Mouse (Mus musculus) midbrain, embryonic 13.5 days (tissue): ENCODE data around the gene Smcr8. TPM values are rescaled to one million over a fixed set of nuclear protein-coding genes. Genes with fewer than 3 reads are reported as not detected.
A peak's percentile ranks its signal among the peaks of the same experiment; 100 is the strongest.

Source experiments
- ATAC-seq: fragments of 200-750 bp; cut with Nextera tagmentation; 2 replicates; pipeline ENCODE4 v1.8.0; 2017; ENCODE audit warnings: mild to moderate bottlenecking, moderate TSS enrichment, moderate library complexity
- H3K27ac ChIP-seq: fragments of 300-500 bp; sonication (generic); 2 replicates; pipeline ENCODE4 v1.5.1; 2015; ENCODE audit warnings: inconsistent platforms, mild to moderate bottlenecking, moderate library complexity
- H3K27me3 ChIP-seq: fragments of 300-500 bp; sonication (generic); 2 replicates; pipeline ENCODE4 v1.6.1; 2015; ENCODE audit warnings: mild to moderate bottlenecking, inconsistent platforms
- H3K36me3 ChIP-seq: fragments of 300-500 bp; sonication (generic); 2 replicates; pipeline ENCODE4 v1.6.1; 2015; ENCODE audit warnings: mild to moderate bottlenecking, inconsistent platforms
- H3K4me1 ChIP-seq: fragments of 300-500 bp; sonication (generic); replicated peaks from 2 replicates; pipeline ENCODE4 v1.6.1; 2015; ENCODE audit warnings: inconsistent platforms
- H3K4me2 ChIP-seq: fragments of 300-500 bp; sonication (generic); replicated peaks from 2 replicates; pipeline ENCODE4 v1.6.1; 2015; ENCODE audit warnings: moderate library complexity, mild to moderate bottlenecking, inconsistent platforms
- H3K4me3 ChIP-seq: fragments of 300-500 bp; sonication (generic); replicated peaks from 2 replicates; pipeline ENCODE4 v1.5.1; 2015; ENCODE audit warnings: mild to moderate bottlenecking, inconsistent platforms
- H3K9ac ChIP-seq: fragments of 300-500 bp; sonication (generic); replicated peaks from 2 replicates; pipeline ENCODE4 v1.6.1; 2015; ENCODE audit warnings: mild to moderate bottlenecking, inconsistent platforms
- H3K9me3 ChIP-seq: fragments of 300-500 bp; sonication (generic); 2 replicates; pipeline ENCODE4 v1.6.1; 2016; ENCODE audit warnings: mild to moderate bottlenecking, inconsistent platforms
- WGBS: fragments of 180-500 bp; shearing (Covaris S2); methylation state at CpG from one replicate; pipeline ENCODE4 v1.1.7; 2015; 5-methylcytosine and 5-hydroxymethylcytosine counted together
- polyA plus RNA-seq: library from polyadenylated mRNA; unstranded; fragments of >200 nt; fragmentation: Nextera tagmentation; extraction: Ambion mirVana; gene quantifications from 2 replicates; pipeline ENCODE4 v1.2.1, GENCODE M21; 2015

The Smcr8 gene
- polyA plus RNA-seq, result 7.0 and 7.5 TPM in 2 replicates

GRCm38 (mm10) chr11:60776829-60777740 is at the start of gene Smcr8, which contains the start of gene Top3a:
Gene Smcr8, plus strand, starts transcription at chr11:60777524.
Gene Top3a, minus strand, starts transcription at chr11:60777365.
- Histone ChIP-seq H3K9ac (peak within 1 kb of the TSS; percentile 79), H3K27me3 (no peaks in the 10 kb centered on the region), H3K4me3 (peak within 1 kb of the TSS; percentile 87), H3K9me3 (no peaks in the 10 kb centered on the region), H3K36me3 (peaks cover 23% of the 10 kb centered on the region), H3K27ac (peak within 1 kb of the TSS; percentile 72), H3K4me1 (peaks cover 72% of the 10 kb centered on the region), H3K4me2 (peak within 1 kb of the TSS; percentile 91)
- peak; percentile 99 for ATAC-seq
- under 1% methylated on average over 62 of the region's 62 CpGs for WGBS

- peak within 1 kb of the TSS; percentile 85 for H3K9ac ChIP-seq
- peaks cover 32% of the 10 kb centered on the region for H3K4me1 ChIP-seq
- under 1% methylated on average over 44 of the region's 44 CpGs for WGBS
- H3K9me3 ChIP-seq, result no peaks in the 10 kb centered on the region
- peaks cover 50% of the 10 kb centered on the region for H3K36me3 ChIP-seq
- no peaks in the 10 kb centered on the region for H3K27me3 ChIP-seq
- peak within 1 kb of the TSS; percentile 85 for H3K4me3 ChIP-seq
- peak within 1 kb of the TSS; percentile 86 for H3K27ac ChIP-seq
- peak; percentile 94 for ATAC-seq
- peak within 1 kb of the TSS; percentile 64 for H3K4me2 ChIP-seq
Measured at GRCm38 (mm10) chr11:60728260-60728761, 49.0 kb upstream of the Smcr8 start, which contains the start of gene Mief2. Gene Mief2, plus strand, starts transcription at chr11:60728398.

- peak overlapping the region; percentile 64 for H3K4me2 ChIP-seq
- no peak overlapping the region for H3K27ac ChIP-seq
- H3K36me3 ChIP-seq, result peaks cover 50% of the 10 kb centered on the region
- no peaks in the 10 kb centered on the region for H3K9me3 ChIP-seq
- 0 out of 2 replicates have a peak overlapping the region, but pooled peaks have one; percentile 68 for H3K9ac ChIP-seq
- peaks cover 32% of the 10 kb centered on the region for H3K4me1 ChIP-seq
- peak overlapping the region; percentile 85 for H3K4me3 ChIP-seq
- ATAC-seq, result no peak
- H3K27me3 ChIP-seq, result no peaks in the 10 kb centered on the region
- WGBS, result 74% methylated on average over 6 of the region's 6 CpGs
Measured at GRCm38 (mm10) chr11:60729217-60729641, 48.1 kb upstream of the Smcr8 start.

GRCm38 (mm10) chr11:60730169-60730568 is 47.2 kb upstream of the Smcr8 start:
- H3K9me3 ChIP-seq, result no peaks in the 10 kb centered on the region
- ATAC-seq, result no peak
- H3K27ac ChIP-seq, result no peak overlapping the region
- no peak overlapping the region for H3K4me3 ChIP-seq
- 87% methylated on average over 9 of the region's 9 CpGs for WGBS
- peaks cover 44% of the 10 kb centered on the region for H3K36me3 ChIP-seq
- no peak overlapping the region for H3K4me2 ChIP-seq
- H3K9ac ChIP-seq, result no peak overlapping the region
- peaks cover 32% of the 10 kb centered on the region for H3K4me1 ChIP-seq
- no peaks in the 10 kb centered on the region for H3K27me3 ChIP-seq

- ATAC-seq, result no peak
- Histone ChIP-seq H3K27ac (no peak overlapping the region), H3K9me3 (no peaks in the 10 kb centered on the region), H3K4me3 (no peak overlapping the region), H3K4me2 (no peak overlapping the region), H3K9ac (no peak overlapping the region), H3K4me1 (peaks cover 25% of the 10 kb centered on the region), H3K27me3 (no peaks in the 10 kb centered on the region), H3K36me3 (peaks cover 42% of the 10 kb centered on the region)
- WGBS, result 93% methylated on average over 14 of the region's 14 CpGs
Measured at GRCm38 (mm10) chr11:60731251-60731650, 46.1 kb upstream of the Smcr8 start.

- H3K4me1 ChIP-seq, result peaks cover 3% of the 10 kb centered on the region
- H3K9ac ChIP-seq, result no peak overlapping the region
- no peaks in the 10 kb centered on the region for H3K27me3 ChIP-seq
- no peak overlapping the region for H3K27ac ChIP-seq
- H3K4me2 ChIP-seq, result no peak overlapping the region
- no peaks in the 10 kb centered on the region for H3K9me3 ChIP-seq
- H3K4me3 ChIP-seq, result no peak overlapping the region
- H3K36me3 ChIP-seq, result peaks cover 51% of the 10 kb centered on the region
- 89% methylated on average over 2 of the region's 2 CpGs for WGBS
- ATAC-seq, result no peak
Measured at GRCm38 (mm10) chr11:60734206-60734605, 43.1 kb upstream of the Smcr8 start.

- no peak for ATAC-seq
- Histone ChIP-seq H3K4me1 (no peaks in the 10 kb centered on the region), H3K9me3 (no peaks in the 10 kb centered on the region), H3K9ac (no peak overlapping the region), H3K4me2 (no peak overlapping the region), H3K27ac (no peak overlapping the region), H3K4me3 (no peak overlapping the region), H3K36me3 (peaks cover 61% of the 10 kb centered on the region), H3K27me3 (no peaks in the 10 kb centered on the region)
- WGBS, result 81% methylated on average over 5 of the region's 5 CpGs
Measured at GRCm38 (mm10) chr11:60735191-60735590, 42.1 kb upstream of the Smcr8 start.

GRCm38 (mm10) chr11:60736491-60736890 is 40.8 kb upstream of the Smcr8 start:
- H3K9ac ChIP-seq, result no peak overlapping the region
- ATAC-seq, result no peak
- no peaks in the 10 kb centered on the region for H3K4me1 ChIP-seq
- no peaks in the 10 kb centered on the region for H3K27me3 ChIP-seq
- peaks cover 61% of the 10 kb centered on the region for H3K36me3 ChIP-seq
- no peak overlapping the region for H3K4me2 ChIP-seq
- H3K4me3 ChIP-seq, result no peak overlapping the region
- H3K9me3 ChIP-seq, result no peaks in the 10 kb centered on the region
- no peak overlapping the region for H3K27ac ChIP-seq
- 86% methylated on average over 3 of the region's 3 CpGs for WGBS

- no peak overlapping the region for H3K4me3 ChIP-seq
- no peak overlapping the region for H3K9ac ChIP-seq
- no peaks in the 10 kb centered on the region for H3K4me1 ChIP-seq
- no peak overlapping the region for H3K27ac ChIP-seq
- H3K9me3 ChIP-seq, result no peaks in the 10 kb centered on the region
- no peak overlapping the region for H3K4me2 ChIP-seq
- H3K27me3 ChIP-seq, result no peaks in the 10 kb centered on the region
- no peak for ATAC-seq
- H3K36me3 ChIP-seq, result peaks cover 63% of the 10 kb centered on the region
Measured at GRCm38 (mm10) chr11:60737450-60737849, 39.9 kb upstream of the Smcr8 start.

- no peak overlapping the region for H3K9ac ChIP-seq
- no peaks in the 10 kb centered on the region for H3K27me3 ChIP-seq
- no peaks in the 10 kb centered on the region for H3K4me1 ChIP-seq
- no peak overlapping the region for H3K4me3 ChIP-seq
- H3K36me3 ChIP-seq, result peaks cover 70% of the 10 kb centered on the region
- 86% methylated on average over 3 of the region's 3 CpGs for WGBS
- ATAC-seq, result no peak
- H3K4me2 ChIP-seq, result no peak overlapping the region
- H3K9me3 ChIP-seq, result no peaks in the 10 kb centered on the region
- H3K27ac ChIP-seq, result no peak overlapping the region
Measured at GRCm38 (mm10) chr11:60740321-60740720, 37.0 kb upstream of the Smcr8 start.

GRCm38 (mm10) chr11:60755570-60755969 is 21.8 kb upstream of the Smcr8 start:
- Histone ChIP-seq H3K4me1 (no peaks in the 10 kb centered on the region), H3K9ac (no peak overlapping the region), H3K27ac (no peak overlapping the region), H3K36me3 (peaks cover 84% of the 10 kb centered on the region), H3K4me2 (no peak overlapping the region), H3K4me3 (no peak overlapping the region), H3K9me3 (no peaks in the 10 kb centered on the region), H3K27me3 (no peaks in the 10 kb centered on the region)
- WGBS, result 97% methylated on average over 7 of the region's 7 CpGs
- no peak for ATAC-seq

GRCm38 (mm10) chr11:60761681-60762080 is 15.6 kb upstream of the Smcr8 start:
- H3K9me3 ChIP-seq, result no peaks in the 10 kb centered on the region
- no peak overlapping the region for H3K4me3 ChIP-seq
- H3K27me3 ChIP-seq, result no peaks in the 10 kb centered on the region
- WGBS, result 93% methylated on average over 3 of the region's 3 CpGs
- H3K27ac ChIP-seq, result no peak overlapping the region
- no peak overlapping the region for H3K4me2 ChIP-seq
- H3K4me1 ChIP-seq, result no peaks in the 10 kb centered on the region
- ATAC-seq, result no peak
- H3K36me3 ChIP-seq, result peaks cover 45% of the 10 kb centered on the region
- no peak overlapping the region for H3K9ac ChIP-seq
